Mouse (Mus musculus): Measurements from ENCODE around the gene Fcgbp.

DNA sequence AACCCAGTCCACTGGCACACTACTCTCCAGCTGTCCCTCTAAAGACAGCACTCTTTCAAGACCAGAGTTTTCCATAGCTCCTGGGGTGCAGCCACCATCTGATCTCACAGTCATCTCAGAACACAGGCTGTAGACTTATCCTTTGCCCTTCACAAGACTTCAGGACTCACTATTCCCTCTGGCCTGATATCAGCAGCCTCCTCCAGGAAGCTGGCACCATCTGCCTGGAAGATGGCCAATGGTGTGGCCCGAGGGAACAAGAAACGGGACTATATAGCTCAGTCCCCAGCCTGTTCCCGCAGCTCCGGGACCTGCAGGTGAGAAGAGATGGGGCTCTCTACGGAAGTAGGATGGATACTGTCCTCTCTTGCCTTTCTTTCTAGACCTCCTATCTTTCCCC lies 58.1 kb downstream of the Fcgbp start, which contains the start of gene 9530053A07Rik:
- TF ChIP-seq CTCF (IDR thresholded peaks at IDR 0.05; ENCODE audit: insufficient read depth, low read depth, low read length) (no peak), POLR2A (IDR thresholded peaks at IDR 0.05; ENCODE audit: insufficient read depth, low read depth, low read length) (no peak)
